Mouse (Mus musculus) testis, adult 2 months (tissue): Measurements from ENCODE around the gene Plcb4. TPM values are rescaled to one million over a fixed set of nuclear protein-coding genes. Genes with fewer than 3 reads are reported as not detected.

Experiments
- H3K27ac ChIP-seq: fragments of 200-500 bp; 2 replicates; pipeline ENCODE4 v1.5.1; 2012; ENCODE audit warnings: low read depth, low read length; ENCODE audit not compliant: control insufficient read depth, insufficient read depth
- H3K27me3 ChIP-seq: fragments of 200-500 bp; 2 replicates; pipeline ENCODE4 v1.6.1; 2012; ENCODE audit warnings: mild to moderate bottlenecking, low read length, moderate library complexity; ENCODE audit not compliant: control insufficient read depth, insufficient read depth
- H3K36me3 ChIP-seq: fragments of 200-500 bp; 2 replicates; pipeline ENCODE4 v1.6.1; 2012; ENCODE audit warnings: mild to moderate bottlenecking, low read length; ENCODE audit not compliant: control insufficient read depth, insufficient read depth
- H3K4me1 ChIP-seq: fragments of 200-500 bp; 2 replicates; pipeline ENCODE4 v1.6.1; 2012; ENCODE audit warnings: low read length; ENCODE audit not compliant: control insufficient read depth, insufficient read depth
- H3K4me3 ChIP-seq: fragments of 200-500 bp; 2 replicates; pipeline ENCODE4 v1.5.1; 2012; ENCODE audit warnings: low read depth, mild to moderate bottlenecking, low read length, moderate library complexity, mixed read lengths; ENCODE audit not compliant: control insufficient read depth
- CTCF ChIP-seq: fragments of 200-500 bp; IDR thresholded peaks from 2 replicates; pipeline ENCODE4 v1.5.1; 2012; ENCODE audit warnings: low read depth, mild to moderate bottlenecking, inconsistent platforms, low read length, moderate library complexity; ENCODE audit not compliant: control insufficient read depth, insufficient read depth, insufficient replicate concordance
- POLR2A ChIP-seq: fragments of 200-500 bp; IDR thresholded peaks from 2 replicates; pipeline ENCODE4 v1.6.1; 2012; ENCODE audit warnings: low read depth, mild to moderate bottlenecking, inconsistent platforms, low read length, moderate library complexity; ENCODE audit not compliant: control insufficient read depth
- polyA plus RNA-seq: library from polyadenylated mRNA; depleted of rRNA; stranded (reverse); fragments of >200 nt; gene quantifications from 2 replicates; pipeline ENCODE4 v1.2.3, GENCODE M21; 2012

The Plcb4 gene
- polyA plus RNA-seq, 1 experiment, result 12.3 TPM

DNA sequence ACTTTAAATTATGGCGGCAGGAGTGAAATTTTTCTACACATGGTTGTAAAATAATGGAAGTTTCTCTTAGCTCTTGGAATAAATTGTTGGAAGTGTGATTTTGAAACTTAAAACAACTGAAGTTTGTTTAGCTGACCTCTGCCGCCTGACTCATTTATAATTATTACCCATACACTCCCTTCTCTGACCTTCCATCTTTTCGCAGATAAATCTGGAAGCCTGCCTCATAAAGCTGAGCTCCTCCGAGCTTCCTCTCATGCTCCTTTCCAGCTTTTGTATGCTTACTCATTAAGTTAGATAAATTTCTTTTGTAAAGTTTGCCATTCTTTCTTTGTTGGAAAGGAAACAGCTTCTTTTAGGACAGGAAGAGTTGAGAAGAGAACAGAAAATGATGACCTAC, 27.9 kb downstream of the Plcb4 start:
- no peaks in the 10 kb centered on the region for H3K27me3 ChIP-seq
- H3K4me3 ChIP-seq, result no peak overlapping the region
- no peak overlapping the region for H3K27ac ChIP-seq
- TF ChIP-seq POLR2A (no peak), CTCF (no peak)
- H3K36me3 ChIP-seq, result no peaks in the 10 kb centered on the region
- H3K4me1 ChIP-seq, result no peaks in the 10 kb centered on the region

DNA sequence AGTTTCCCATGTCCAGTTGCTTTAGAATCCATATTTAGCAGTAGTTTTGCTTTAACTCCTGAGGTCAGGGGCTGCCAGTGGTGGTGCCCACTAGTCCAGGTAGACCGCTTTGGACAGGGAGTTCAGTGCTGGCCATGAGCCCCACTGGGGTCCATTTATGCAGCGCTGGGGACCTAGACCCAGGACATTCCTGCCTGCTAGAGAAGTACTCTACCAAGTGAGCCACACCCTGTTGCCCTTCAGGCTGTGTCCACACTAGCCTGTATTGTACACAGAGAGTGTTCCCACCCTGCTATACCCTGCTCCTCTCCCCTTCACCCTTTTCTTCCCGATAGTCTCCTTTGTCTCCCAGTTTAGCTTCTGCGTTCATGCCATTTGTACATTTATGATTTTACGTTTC, 28.8 kb downstream of the Plcb4 start:
- no peaks in the 10 kb centered on the region for H3K36me3 ChIP-seq
- H3K27me3 ChIP-seq, result no peaks in the 10 kb centered on the region
- no peak overlapping the region for H3K27ac ChIP-seq
- H3K4me3 ChIP-seq, result no peak overlapping the region
- TF ChIP-seq POLR2A (no peak), CTCF (no peak)
- no peaks in the 10 kb centered on the region for H3K4me1 ChIP-seq

DNA sequence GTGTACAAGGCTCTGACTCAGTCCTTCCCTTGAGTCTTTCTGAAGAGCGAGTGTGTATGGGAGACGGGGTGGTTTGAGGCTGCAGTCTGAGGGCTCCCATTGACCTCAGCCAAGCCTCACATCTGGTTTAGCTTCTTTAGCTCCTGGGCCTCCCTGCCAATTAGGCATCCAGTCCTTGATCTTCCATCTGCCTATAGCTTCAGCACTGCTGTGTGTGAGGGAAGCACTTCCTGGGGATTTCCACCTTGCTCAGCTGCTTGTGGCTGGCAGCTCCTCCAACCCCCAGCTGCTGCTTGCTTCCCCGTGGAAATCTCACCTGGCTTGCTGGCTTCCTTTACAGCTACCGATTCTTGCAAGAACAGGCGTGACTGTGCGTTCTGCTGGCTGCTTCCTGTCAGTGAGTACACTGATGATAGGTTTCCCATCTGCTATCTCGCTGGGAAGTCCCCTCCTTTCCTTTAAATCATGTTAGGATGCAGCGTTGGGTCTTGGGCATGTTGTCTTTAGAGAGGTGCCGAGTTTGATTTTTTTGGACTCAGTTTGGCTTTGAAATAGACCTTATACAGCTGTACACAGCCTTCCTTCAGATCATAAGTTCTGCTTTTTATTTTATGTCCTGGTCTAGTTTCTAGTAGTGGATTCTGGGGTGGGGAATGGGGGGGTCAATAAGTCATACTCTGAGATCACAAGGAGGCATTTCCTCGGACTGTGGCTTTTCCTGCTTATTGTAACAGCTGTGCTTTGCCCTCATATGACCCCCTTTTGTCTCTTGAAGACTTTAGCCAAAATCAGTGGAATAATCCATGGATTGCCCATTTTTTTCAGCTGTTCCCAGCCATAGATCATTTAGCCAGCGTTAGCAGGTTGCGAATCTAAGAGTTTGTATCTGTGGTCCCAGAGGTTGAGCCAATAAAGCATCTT, 34.0 kb downstream of the Plcb4 start:
- no peak for TF ChIP-seq CTCF
- TF ChIP-seq POLR2A, result no peak
- Histone ChIP-seq H3K4me1 (no peaks in the 10 kb centered on the region), H3K4me3 (no peak overlapping the region), H3K36me3 (no peaks in the 10 kb centered on the region), H3K27ac (no peak overlapping the region), H3K27me3 (no peaks in the 10 kb centered on the region)

DNA sequence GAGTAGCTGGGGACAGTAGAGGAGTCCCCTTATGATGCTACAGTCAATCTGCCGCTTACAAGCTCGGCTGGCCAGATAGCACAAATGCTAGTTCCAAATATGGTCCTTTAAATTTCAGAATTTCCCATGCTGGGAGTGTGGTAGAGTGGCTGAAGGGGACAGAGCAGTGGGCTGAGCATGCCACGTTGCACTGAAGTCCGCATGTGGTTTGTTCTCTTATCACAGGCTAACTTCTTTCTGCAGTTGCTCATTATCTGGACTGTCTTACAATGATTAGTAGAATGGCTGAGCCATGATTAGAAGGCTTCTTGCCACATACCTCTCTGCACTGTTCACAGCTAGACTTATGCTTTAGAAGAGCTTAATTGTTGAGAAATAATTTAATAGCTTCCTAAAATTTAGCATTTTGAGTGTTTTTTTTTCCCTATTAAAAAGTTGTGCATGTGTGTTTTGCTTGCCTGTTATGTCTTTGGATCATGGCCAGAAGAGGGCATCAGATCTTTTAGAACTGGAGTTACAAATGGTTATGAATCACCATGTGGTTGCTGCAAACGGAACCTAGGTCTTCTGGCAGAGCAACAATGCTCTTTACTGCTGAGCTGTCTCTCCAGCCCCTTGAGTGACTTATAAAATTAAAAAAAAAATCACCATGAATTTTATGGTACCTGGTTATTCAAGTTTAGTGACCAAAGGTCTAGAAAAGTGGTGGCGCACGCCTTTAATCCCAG, 42.0 kb downstream of the Plcb4 start:
- H3K27ac ChIP-seq, result no peak overlapping the region
- H3K4me3 ChIP-seq, result no peak overlapping the region
- no peaks in the 10 kb centered on the region for H3K27me3 ChIP-seq
- no peaks in the 10 kb centered on the region for H3K36me3 ChIP-seq
- no peak for TF ChIP-seq POLR2A
- TF ChIP-seq CTCF, result no peak
- H3K4me1 ChIP-seq, result peaks cover 3% of the 10 kb centered on the region

DNA sequence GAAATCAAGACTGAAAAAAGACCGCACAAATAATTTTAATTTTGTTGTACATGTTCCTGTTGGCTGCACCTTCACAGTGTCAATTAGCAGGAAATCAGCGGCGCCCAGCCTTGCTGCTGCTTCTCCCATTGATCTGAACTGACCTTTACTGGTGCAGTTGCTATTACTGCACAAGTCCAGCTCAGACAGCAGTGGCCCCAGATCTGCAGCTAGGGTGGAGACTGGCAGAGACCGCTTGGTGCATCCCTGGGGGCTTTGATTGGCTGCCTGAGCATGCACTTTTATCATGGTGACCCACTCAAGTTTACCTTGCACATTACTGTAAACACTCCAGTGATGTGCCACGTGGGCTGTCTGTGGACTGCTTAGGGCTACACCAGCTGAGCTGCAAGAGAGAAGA, 45.9 kb downstream of the Plcb4 start:
- Histone ChIP-seq H3K27me3 (no peaks in the 10 kb centered on the region), H3K27ac (no peak overlapping the region), H3K36me3 (no peaks in the 10 kb centered on the region), H3K4me3 (no peak overlapping the region), H3K4me1 (peaks cover 3% of the 10 kb centered on the region)
- no peak for TF ChIP-seq CTCF
- no peak for TF ChIP-seq POLR2A

DNA sequence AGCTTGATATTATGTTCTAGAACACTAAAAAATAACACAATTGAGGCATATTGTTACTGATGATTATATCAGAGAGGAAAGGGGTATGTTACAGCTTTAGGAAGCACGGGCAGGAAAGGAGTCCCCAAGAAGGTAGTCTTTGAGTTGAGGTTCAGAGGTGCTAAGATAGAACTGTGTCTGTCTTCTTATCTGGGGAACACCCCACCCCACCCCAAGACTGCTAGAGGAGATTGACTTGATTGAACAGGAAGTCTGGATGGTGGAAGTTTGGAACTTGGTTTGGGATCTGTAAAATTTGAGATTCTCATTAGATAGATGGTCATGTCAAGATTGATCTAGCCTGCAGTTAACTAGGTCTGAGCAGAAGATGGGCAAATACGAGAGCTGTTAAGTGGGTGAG, 48.5 kb downstream of the Plcb4 start:
- no peaks in the 10 kb centered on the region for H3K36me3 ChIP-seq
- peaks cover 3% of the 10 kb centered on the region for H3K4me1 ChIP-seq
- TF ChIP-seq POLR2A (no peak), CTCF (no peak)
- no peak overlapping the region for H3K27ac ChIP-seq
- no peaks in the 10 kb centered on the region for H3K27me3 ChIP-seq
- H3K4me3 ChIP-seq, result no peak overlapping the region

DNA sequence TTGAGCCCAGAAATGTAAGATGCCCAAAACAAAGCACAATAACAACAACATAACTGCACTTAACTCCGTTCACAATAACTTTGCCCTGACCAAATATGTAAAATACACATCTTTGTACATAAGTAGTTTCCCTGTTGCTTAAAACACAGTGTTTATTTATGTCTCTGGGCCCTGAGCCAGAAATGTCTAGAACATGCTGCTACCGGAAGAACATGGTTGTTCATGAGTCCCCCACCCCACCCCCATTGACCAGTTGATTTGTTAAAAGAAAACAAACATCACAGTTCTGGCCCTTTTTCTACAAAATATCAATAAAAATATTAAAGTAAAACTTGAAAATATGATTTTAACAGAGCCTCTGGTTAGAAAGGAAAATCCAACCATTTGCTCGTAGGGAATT, 49.6 kb downstream of the Plcb4 start:
- TF ChIP-seq CTCF (no peak), POLR2A (no peak)
- Histone ChIP-seq H3K4me1 (peaks cover 3% of the 10 kb centered on the region), H3K4me3 (no peak overlapping the region), H3K27ac (no peak overlapping the region), H3K36me3 (no peaks in the 10 kb centered on the region), H3K27me3 (no peaks in the 10 kb centered on the region)
